Mouse (Mus musculus): ENCODE measurements around the gene Plpp7. TPM values are rescaled to one million over a fixed set of nuclear protein-coding genes. Genes with fewer than 3 reads are reported as not detected.

Plpp7 gene
- polyA plus RNA-seq, 1 experiment: 9.5 TPM

DNA sequence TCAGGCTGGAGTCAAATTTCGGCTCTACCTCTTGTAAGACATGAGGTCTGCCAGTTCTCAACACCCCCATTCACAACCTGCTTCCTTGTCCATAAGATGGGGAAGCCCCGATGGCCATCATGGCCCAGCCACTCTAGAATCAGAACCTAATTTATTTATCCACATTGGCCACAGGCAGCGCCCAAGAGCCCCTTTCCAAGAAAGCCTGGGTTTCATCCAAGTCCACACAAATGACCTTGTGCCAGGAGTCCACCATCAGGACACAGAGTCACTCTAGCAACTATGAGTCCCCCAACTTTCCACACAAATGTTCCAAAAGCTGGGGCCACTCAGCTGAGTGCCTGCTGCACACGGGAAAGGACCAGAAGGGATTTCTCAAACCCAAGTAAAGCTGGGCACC, 29.3 kb upstream of the Plpp7 start:
- TF ChIP-seq CTCF (IDR thresholded peaks at IDR 0.05; ENCODE audit: insufficient read depth, low read length): no peak
- TF ChIP-seq POLR2A (IDR thresholded peaks at IDR 0.05; ENCODE audit: borderline replicate concordance, extremely low read depth, low read depth, low read length): no peak

DNA sequence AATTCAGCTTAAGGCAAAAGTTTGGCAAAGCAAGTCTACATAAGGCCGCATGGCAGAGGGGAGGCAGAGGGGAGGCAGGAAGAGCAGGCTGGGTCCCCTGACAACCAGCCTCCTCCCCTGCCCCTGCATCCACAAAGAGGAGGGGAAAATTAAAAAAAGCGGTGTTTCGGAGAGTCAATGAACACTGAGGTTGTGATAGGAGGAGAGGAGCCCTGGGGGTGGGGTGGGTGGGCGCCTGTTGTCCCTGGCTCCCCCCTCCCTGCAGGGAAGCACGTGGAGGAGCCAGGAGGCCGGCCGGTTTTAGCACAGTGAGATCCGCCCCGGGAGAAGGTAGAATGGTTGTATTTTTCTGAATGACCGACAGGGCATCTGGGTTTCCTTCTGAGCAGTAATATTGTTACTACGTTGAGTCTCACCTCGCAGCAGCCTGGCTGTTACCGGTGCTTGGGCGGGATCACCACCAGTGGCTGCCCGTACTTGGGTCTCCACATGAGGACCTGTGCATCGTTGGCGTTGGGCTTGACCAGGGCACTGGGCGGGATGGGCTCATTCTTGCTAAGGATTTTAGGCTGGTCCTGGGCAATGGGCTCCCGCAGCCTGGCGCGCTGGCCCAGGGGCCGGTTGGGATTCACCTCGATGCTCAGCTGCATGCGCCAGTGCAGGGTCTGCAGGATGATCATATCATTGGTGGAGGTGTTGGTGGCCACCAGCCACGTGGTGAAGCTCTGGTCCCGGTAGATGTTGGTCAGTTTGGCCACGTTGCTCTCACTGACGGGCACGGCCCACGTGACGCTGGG, 26.3 kb upstream of the Plpp7 start:
- TF ChIP-seq CTCF (IDR thresholded peaks at IDR 0.05; ENCODE audit: insufficient read depth, low read length) (no peak), POLR2A (IDR thresholded peaks at IDR 0.05; ENCODE audit: borderline replicate concordance, extremely low read depth, low read depth, low read length) (no peak)
- DNase-seq: no peak
- H3K4me1 ChIP-seq (ENCODE audit: control insufficient read depth, insufficient read depth, low read length): no peaks in the 10 kb centered on the region; the same call in 1 of the 2 replicates
- H3K4me3 ChIP-seq (replicated peaks; ENCODE audit: extremely low read depth, low read depth, low read length): no peak overlapping the region
- 62% methylated on average over 31 of the region's 31 CpGs for WGBS

More for the DNA sequence above, 29.3 kb upstream of the Plpp7 start:
- H3K4me3 ChIP-seq (replicated peaks; ENCODE audit: extremely low read depth, low read depth, low read length): no peak overlapping the region
- no peaks in the 10 kb centered on the region; the same call in 1 of the 2 replicates for H3K4me1 ChIP-seq (ENCODE audit: control insufficient read depth, insufficient read depth, low read length)
- DNase-seq: no peak
- 79% methylated on average over 4 of the region's 4 CpGs for WGBS

DNA sequence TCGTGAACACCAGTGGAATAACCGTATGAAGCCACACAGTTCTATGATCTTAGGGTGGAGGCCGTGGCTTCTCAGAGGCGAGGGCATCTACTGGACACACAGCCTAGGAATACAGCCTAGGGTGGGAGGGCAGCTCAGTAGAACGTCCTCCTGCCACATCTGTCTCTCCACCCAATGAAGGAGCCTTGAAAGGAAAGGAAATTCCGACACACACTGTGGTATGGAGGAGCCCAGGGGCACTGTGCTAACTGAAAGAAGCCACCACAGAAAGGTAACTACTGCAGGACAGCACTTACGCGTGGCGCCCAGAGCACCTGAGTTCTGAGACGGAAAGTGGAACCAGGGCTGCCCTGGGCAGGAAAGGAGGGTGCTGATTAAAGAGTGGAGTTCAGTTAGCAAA, 24.6 kb upstream of the Plpp7 start:
- Histone ChIP-seq H3K4me1 (ENCODE audit: control insufficient read depth, insufficient read depth, low read length) (no peaks in the 10 kb centered on the region; the same call in 1 of the 2 replicates), H3K4me3 (replicated peaks; ENCODE audit: extremely low read depth, low read depth, low read length) (no peak overlapping the region)
- no peak for TF ChIP-seq POLR2A (IDR thresholded peaks at IDR 0.05; ENCODE audit: borderline replicate concordance, extremely low read depth, low read depth, low read length)
- no peak for TF ChIP-seq CTCF (IDR thresholded peaks at IDR 0.05; ENCODE audit: insufficient read depth, low read length)
- WGBS: 86% methylated on average over 10 of the region's 10 CpGs
- no peak for DNase-seq

DNA sequence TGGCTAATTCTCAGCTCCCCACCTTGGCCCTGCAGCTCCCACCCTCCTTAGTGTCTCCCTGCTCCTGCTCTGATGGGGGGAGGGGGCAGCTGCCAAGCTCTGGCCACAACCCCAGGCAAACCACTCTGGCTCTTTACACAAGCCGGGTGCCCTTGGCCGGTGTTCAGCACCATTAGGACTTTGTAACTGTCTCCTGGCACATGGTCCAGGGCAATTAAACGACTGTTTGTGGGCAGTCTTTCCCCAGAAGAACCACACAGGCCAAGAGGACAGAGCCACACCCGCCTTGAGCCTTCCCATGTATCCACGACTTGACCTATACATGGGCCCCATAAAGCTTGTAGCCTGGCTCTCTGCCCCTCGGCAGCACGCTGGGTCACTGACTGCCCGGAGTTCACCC, 20.9 kb upstream of the Plpp7 start:
- WGBS: 36% methylated on average over 8 of the region's 8 CpGs
- H3K4me1 ChIP-seq (ENCODE audit: control insufficient read depth, insufficient read depth, low read length): peaks cover 15% of the 10 kb centered on the region
- no peak overlapping the region for H3K4me3 ChIP-seq (replicated peaks; ENCODE audit: extremely low read depth, low read depth, low read length)
- DNase-seq: no peak
- TF ChIP-seq POLR2A (IDR thresholded peaks at IDR 0.05; ENCODE audit: borderline replicate concordance, extremely low read depth, low read depth, low read length): no peak

DNA sequence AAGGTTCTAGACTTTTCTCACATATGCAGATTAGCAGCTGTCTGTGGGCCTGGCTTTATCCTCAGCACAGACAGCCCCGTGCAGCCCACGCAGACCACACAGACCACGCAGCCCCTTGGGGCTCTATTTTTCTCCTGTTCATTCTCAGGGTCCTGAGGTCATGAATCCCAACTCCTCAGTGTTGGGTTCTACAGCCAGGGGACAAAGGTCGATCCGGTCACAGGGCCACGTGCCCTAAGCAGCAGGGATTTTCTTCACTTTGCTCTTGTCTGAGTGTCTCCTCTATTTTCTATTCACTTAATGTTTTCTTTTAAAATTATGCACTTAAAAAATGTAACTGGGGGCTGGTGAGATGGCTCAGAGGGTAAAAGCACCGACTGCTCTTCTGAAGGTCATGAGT, 20.0 kb upstream of the Plpp7 start:
- TF ChIP-seq POLR2A (IDR thresholded peaks at IDR 0.05; ENCODE audit: borderline replicate concordance, extremely low read depth, low read depth, low read length) (no peak), CTCF (IDR thresholded peaks at IDR 0.05; ENCODE audit: insufficient read depth, low read length) (no peak)
- H3K4me1 ChIP-seq (ENCODE audit: control insufficient read depth, insufficient read depth, low read length): peaks cover 18% of the 10 kb centered on the region
- DNase-seq: no peak
- WGBS: 81% methylated on average over 7 of the region's 7 CpGs
- no peak overlapping the region for H3K4me3 ChIP-seq (replicated peaks; ENCODE audit: extremely low read depth, low read depth, low read length)

DNA sequence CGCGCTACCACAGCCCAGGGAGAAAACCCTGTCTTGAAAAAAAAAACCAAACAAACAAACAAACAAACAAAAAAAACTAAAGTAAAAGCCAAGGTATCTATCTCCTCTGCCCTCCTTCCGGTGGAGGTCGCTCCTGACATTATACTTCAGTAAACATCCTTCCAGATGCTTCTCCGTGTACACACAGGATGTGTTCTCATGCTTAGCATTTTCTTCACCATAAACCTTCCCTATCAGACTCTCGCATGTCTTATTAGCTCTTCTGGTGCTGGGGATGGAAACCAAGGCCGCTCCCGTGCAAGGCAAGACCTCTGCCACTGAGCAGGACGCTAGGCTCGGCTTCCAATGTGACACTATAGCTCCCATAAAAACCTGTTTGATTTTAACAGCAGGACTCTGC, 17.6 kb upstream of the Plpp7 start:
- 66% methylated on average over 10 of the region's 10 CpGs for WGBS
- Histone ChIP-seq H3K4me1 (ENCODE audit: control insufficient read depth, insufficient read depth, low read length) (peaks cover 18% of the 10 kb centered on the region), H3K4me3 (replicated peaks; ENCODE audit: extremely low read depth, low read depth, low read length) (no peak overlapping the region)
- no peak for DNase-seq
- no peak for TF ChIP-seq POLR2A (IDR thresholded peaks at IDR 0.05; ENCODE audit: borderline replicate concordance, extremely low read depth, low read depth, low read length)
- no peak for TF ChIP-seq CTCF (IDR thresholded peaks at IDR 0.05; ENCODE audit: insufficient read depth, low read length)

DNA sequence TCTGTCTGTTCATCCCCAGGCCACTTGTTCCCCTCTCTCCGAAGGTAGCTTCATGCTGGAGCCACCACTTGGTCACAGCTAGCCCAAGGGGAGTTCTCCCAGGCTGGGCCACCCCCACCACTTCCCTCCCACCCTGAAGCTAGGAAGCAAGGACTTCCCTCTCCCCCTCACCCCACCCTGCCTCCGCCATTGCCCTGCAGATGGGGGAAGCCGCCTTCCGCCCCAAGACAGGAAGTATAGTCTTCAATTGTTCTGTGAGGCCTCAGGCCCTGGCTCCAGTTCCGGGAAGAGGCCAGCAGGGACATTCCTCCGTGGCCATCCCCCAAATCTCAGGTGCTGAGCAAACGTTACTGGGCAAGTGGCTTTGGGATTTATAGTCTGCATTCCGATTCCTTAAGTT, 16.8 kb upstream of the Plpp7 start:
- Histone ChIP-seq H3K4me1 (ENCODE audit: control insufficient read depth, insufficient read depth, low read length) (peaks cover 18% of the 10 kb centered on the region), H3K4me3 (replicated peaks; ENCODE audit: extremely low read depth, low read depth, low read length) (no peak overlapping the region)
- 34% methylated on average over 8 of the region's 8 CpGs for WGBS
- TF ChIP-seq POLR2A (IDR thresholded peaks at IDR 0.05; ENCODE audit: borderline replicate concordance, extremely low read depth, low read depth, low read length): no peak
- no peak for TF ChIP-seq CTCF (IDR thresholded peaks at IDR 0.05; ENCODE audit: insufficient read depth, low read length)
- DNase-seq: no peak

DNA sequence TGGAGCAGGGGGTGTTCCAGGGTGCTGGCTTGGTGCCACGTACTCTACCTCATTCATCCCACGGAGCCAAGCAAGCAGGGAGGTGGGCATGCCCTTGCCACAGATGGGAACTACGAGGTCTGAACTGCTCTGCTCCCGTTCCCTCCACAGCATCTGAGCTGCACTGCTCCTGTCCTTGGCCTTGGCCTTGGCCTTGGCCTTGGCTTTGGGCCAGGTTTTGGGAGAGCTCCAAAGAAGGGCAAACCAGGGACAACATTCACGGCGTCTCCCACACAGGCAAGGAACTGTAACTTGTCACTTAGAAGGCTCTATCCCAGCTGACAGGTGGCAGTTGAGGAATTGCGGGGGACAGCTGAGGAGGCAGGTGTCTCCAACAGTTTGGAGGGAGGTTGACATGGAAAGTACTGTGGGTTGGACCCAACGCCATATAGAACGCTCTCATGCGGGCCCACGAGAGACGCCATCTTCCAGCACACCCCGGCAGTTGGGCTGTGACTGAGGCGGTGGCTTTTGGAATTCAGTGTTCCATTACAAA, 16.1 kb upstream of the Plpp7 start:
- TF ChIP-seq POLR2A (IDR thresholded peaks at IDR 0.05; ENCODE audit: borderline replicate concordance, extremely low read depth, low read depth, low read length) (no peak), CTCF (IDR thresholded peaks at IDR 0.05; ENCODE audit: insufficient read depth, low read length) (no peak)
- no peak overlapping the region for H3K4me3 ChIP-seq (replicated peaks; ENCODE audit: extremely low read depth, low read depth, low read length)
- WGBS: 73% methylated on average over 14 of the region's 14 CpGs
- no peak for DNase-seq
- H3K4me1 ChIP-seq (ENCODE audit: control insufficient read depth, insufficient read depth, low read length): peaks cover 18% of the 10 kb centered on the region

DNA sequence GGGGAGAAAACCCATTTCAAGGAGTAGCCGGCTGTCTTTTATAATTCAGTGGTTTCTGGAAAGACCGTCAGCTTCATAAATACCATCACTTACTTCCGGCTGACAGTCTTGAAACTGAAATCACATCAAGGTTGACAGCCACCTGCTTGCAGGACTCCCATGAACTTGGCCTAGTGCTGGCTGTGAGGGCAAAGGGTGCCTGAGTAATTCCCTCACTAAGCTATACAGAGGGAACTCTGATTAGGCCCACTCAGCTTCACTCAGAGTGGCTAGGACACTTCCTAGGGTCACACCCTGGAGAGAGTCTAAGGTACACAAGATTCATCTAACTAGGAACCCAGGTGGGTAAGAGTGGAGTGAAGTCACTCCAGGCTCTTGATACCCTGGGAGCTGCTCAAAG, 14.6 kb upstream of the Plpp7 start:
- TF ChIP-seq CTCF (IDR thresholded peaks at IDR 0.05; ENCODE audit: insufficient read depth, low read length): no peak
- no peak for TF ChIP-seq POLR2A (IDR thresholded peaks at IDR 0.05; ENCODE audit: borderline replicate concordance, extremely low read depth, low read depth, low read length)
- 73% methylated on average over 3 of the region's 3 CpGs for WGBS
- H3K4me3 ChIP-seq (replicated peaks; ENCODE audit: extremely low read depth, low read depth, low read length): no peak overlapping the region
- H3K4me1 ChIP-seq (ENCODE audit: control insufficient read depth, insufficient read depth, low read length): peaks cover 18% of the 10 kb centered on the region
- DNase-seq: no peak

Data from lung, adult 2 months (tissue).